Mouse (Mus musculus): ENCODE measurements around the gene Vsig10l. TPM values are rescaled to one million over a fixed set of nuclear protein-coding genes. Genes with fewer than 3 reads are reported as not detected.

Vsig10l gene
- polyA plus RNA-seq, 1 experiment from 2014 or later, result 5.0 TPM

DNA sequence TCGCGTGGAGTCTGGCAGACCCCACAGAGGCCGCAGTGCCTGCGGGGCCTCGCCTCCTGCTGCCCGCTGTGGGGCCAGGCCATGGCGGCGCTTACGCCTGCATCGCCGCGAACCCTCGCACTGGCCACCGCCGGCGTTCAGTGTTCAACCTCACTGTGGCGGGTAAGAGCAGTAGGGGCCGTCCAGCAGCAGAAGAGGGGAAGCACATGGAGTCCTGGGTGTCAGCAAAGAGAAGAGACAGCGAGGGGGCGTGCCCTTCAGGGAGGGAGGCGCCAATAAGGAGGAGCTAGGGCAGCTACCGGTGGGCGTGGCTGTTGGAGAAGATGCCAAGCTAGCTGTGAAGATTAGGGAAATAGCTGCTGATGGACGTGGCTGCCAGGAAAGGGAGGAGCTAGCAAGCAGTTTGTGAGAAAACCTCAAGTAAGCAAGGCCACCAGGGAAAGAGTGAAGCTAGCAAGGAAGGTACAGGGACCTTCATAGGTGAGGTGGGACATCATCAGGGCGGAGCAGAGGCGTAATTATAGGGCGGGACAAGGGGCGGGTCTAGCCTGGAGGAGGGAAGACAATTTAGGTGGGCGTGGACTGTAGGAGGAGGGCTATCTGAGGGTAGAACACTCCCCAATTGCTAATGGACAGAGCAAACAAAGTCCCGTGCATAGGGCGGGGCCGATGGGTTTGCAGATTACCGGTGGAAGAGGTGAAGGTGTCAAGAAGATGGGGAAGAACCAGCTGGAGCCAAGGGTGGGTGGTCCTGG lies 2.6 kb downstream of the Vsig10l start:
- under 1% methylated on average over 32 of the region's 33 CpGs for WGBS
- ATAC-seq (ENCODE audit: low FRiP score), result peak; percentile 84
- H3K4me2 ChIP-seq, result peak overlapping the region; percentile 85

DNA sequence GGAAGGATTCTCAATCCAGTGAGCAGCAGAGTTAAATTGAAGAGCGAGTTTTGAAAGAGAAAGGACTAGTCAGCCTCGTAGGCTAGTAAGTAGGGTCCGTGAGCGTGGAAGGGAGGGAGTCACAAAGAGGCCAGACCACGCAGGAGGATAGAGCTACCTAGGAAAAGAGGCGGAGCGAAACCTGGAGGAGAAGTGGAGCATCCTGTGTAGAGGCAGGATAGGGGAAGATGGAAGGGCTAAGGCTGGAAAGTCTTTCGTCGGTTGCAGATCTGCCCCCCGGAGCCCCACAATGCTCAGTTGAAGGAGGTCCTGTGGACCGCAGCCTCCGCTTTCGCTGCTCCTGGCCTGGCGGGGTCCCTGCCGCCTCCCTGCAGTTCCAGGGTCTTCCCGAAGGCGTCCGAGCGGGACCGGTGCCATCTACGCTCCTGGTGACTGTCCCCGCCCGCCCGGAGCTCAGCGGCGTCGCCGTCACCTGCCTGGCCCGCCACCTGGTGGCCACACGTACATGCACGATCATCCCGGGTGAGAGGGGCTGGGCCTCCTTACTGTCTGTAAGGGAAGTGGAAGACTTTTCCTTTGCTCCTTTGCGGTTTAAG lies 3.2 kb downstream of the Vsig10l start:
- Histone ChIP-seq H3K27ac (no peak overlapping the region), H3K9ac (peak overlapping the region; percentile 40), H3K9me3 (no peaks in the 10 kb centered on the region), H3K36me3 (replicated peaks) (no peaks in the 10 kb centered on the region), H3K4me1 (peaks cover 18% of the 10 kb centered on the region), H3K27me3 (peaks cover 27% of the 10 kb centered on the region), H3K4me2 (peak overlapping the region; percentile 85), H3K4me3 (replicated peaks) (peak overlapping the region; percentile 46)
- ATAC-seq (ENCODE audit: low FRiP score), result peak; percentile 75
- WGBS, result under 1% methylated on average over 33 of the region's 33 CpGs

More for the DNA sequence above, 2.6 kb downstream of the Vsig10l start:
- Histone ChIP-seq H3K4me3 (replicated peaks) (peak overlapping the region; percentile 46), H3K9ac (peak overlapping the region; percentile 47), H3K9me3 (no peaks in the 10 kb centered on the region), H3K27me3 (peaks cover 27% of the 10 kb centered on the region), H3K4me1 (peaks cover 18% of the 10 kb centered on the region), H3K27ac (no peak overlapping the region), H3K36me3 (replicated peaks) (no peaks in the 10 kb centered on the region)

DNA sequence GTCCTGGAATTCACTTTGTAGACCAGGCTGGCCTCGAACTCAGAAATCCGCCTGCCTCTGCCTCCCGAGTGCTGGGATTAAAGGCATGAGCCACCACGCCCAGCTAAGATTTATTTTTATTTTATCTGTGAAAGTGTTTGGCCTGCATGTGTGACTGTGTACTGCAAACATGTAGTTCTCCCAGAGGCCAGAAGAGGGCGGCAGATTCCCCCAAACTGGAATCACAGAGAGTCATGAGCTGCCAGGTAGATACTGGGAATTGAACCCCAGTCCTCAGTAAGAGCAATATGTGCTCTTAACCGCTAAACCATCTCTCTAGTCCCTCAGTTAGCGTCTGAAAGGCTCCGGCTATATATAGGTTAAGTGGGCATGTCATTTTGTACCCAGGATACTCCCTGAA lies 7.4 kb downstream of the Vsig10l start:
- no peak overlapping the region for H3K4me3 ChIP-seq (replicated peaks)
- 40% methylated on average over 8 of the region's 8 CpGs for WGBS
- ATAC-seq (ENCODE audit: low FRiP score), result no peak

DNA sequence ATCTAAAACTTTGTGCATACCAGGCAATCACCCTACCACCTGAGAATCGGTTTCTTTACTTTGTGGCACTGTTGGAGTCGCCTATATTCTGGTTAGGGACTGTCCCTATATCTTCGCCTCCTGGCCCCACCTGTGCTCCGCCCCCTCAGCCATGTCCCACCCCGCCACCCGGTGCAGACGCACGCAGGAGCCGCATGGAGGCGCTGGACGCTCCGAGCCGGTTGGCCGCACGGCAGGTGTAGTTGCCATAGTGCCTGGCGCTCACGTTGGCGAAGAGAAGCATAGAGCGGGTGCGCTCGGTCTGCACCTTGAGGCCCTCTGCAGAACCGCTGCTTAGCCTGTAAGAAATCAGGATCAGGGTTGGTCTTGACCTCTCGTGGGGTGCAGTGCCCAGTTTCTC lies 12.8 kb downstream of the Vsig10l start:
- ATAC-seq (ENCODE audit: low FRiP score), result no peak
- H3K27me3 ChIP-seq, result peaks cover 47% of the 10 kb centered on the region
- 17% methylated on average over 23 of the region's 23 CpGs for WGBS

More for the DNA sequence above, 7.4 kb downstream of the Vsig10l start:
- H3K9ac ChIP-seq, result no peak overlapping the region
- peaks cover 10% of the 10 kb centered on the region for H3K4me1 ChIP-seq
- H3K36me3 ChIP-seq (replicated peaks), result peaks cover 4% of the 10 kb centered on the region; the same call in 1 of the 2 replicates
- no peak overlapping the region for H3K4me2 ChIP-seq
- H3K27ac ChIP-seq, result no peak overlapping the region
- H3K9me3 ChIP-seq, result no peaks in the 10 kb centered on the region
- H3K27me3 ChIP-seq, result peaks cover 7% of the 10 kb centered on the region

DNA sequence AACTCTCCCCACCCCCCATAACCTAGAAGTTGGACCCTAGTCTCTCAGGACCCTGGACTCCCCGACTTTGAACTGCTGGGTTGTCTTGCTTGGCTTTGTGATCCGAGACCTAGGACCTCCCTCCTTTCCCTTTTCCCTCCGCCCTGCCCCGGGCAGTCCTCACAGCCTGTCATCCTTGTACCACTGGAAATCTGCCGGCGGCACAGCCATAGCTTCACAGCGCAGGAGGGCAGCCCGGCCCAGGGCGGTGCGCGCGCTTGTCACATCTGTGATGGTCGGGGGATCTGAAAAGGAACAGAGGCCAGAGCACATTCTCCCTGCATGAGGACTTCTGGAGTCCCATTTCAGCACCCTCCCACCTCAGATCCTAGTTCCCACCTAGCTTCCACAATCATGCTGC lies 13.4 kb downstream of the Vsig10l start:
- Histone ChIP-seq H3K36me3 (replicated peaks) (peaks cover 17% of the 10 kb centered on the region), H3K4me3 (replicated peaks) (no peak overlapping the region), H3K9ac (no peak overlapping the region), H3K9me3 (no peaks in the 10 kb centered on the region), H3K27ac (no peak overlapping the region), H3K27me3 (peaks cover 48% of the 10 kb centered on the region), H3K4me2 (no peak overlapping the region), H3K4me1 (peaks cover 11% of the 10 kb centered on the region)
- 5% methylated on average over 13 of the region's 13 CpGs for WGBS
- ATAC-seq (ENCODE audit: low FRiP score), result peak; percentile 24; the same call in 1 of the 2 replicates

More for the DNA sequence above, 12.8 kb downstream of the Vsig10l start:
- Histone ChIP-seq H3K4me1 (peaks cover 11% of the 10 kb centered on the region), H3K9me3 (no peaks in the 10 kb centered on the region), H3K4me3 (replicated peaks) (no peak overlapping the region), H3K4me2 (no peak overlapping the region), H3K36me3 (replicated peaks) (peaks cover 17% of the 10 kb centered on the region), H3K9ac (no peak overlapping the region), H3K27ac (no peak overlapping the region)

DNA sequence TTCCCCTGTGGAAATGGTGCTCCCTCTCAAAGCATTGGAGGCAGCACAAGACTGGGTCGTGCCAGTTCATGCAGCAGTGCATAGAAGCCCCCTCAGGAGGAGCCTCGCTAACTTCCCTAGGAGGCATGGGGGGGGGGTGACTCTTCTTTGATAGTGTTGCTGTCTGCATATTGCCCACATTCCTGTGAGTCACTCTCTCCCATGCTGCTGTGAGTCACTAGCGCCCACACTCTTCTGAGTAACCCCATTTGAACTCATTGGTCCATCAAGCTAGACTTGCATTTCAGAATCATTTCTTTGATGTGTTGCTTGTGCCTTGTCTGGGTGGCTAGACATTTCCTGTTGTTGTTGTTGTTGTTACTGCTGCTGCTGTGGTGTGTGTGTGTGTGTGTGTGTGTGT lies 18.2 kb downstream of the Vsig10l start:
- Histone ChIP-seq H3K9me3 (no peaks in the 10 kb centered on the region), H3K9ac (no peak overlapping the region), H3K4me1 (peaks cover 31% of the 10 kb centered on the region), H3K27me3 (peaks cover 37% of the 10 kb centered on the region), H3K4me3 (replicated peaks) (no peak overlapping the region), H3K36me3 (replicated peaks) (peaks cover 7% of the 10 kb centered on the region), H3K4me2 (no peak overlapping the region), H3K27ac (no peak overlapping the region)
- ATAC-seq (ENCODE audit: low FRiP score), result no peak
- 71% methylated on average over 3 of the region's 3 CpGs for WGBS

DNA sequence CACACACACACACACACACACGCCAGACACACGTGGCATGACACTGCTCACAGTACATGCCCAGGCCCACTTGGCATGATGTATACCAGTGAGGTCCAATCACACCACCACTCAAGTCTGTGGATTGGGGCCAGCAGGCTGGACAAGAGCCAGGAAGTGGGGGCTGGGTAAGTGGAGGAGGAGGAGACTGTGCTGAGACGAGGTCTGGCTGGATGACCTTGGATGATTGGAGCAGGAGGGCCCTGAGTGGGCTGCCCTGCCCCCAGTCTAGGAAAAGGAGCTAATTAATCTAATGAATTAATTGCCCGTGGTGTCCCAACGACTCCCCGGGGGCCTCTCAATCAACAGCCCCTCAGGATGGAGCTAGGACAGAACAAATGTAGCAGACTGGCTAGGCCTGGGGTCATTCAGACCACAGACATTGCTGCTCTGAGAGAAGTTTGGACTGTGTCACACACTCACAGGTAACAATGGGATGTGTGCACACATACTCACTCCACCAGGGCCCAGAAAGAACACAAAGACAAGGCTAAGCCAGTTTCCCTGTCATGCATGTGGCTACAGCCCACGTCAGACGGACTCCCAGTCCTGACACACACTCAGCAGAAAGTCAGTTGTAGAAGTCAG lies 19.3 kb downstream of the Vsig10l start:
- Histone ChIP-seq H3K4me2 (no peak overlapping the region), H3K27ac (no peak overlapping the region), H3K9ac (no peak overlapping the region), H3K4me1 (peaks cover 24% of the 10 kb centered on the region), H3K36me3 (replicated peaks) (peaks cover 7% of the 10 kb centered on the region), H3K9me3 (no peaks in the 10 kb centered on the region), H3K27me3 (peaks cover 26% of the 10 kb centered on the region), H3K4me3 (replicated peaks) (no peak overlapping the region)
- peak; percentile 51 for ATAC-seq (ENCODE audit: low FRiP score)
- WGBS, result 46% methylated on average over 8 of the region's 8 CpGs

DNA sequence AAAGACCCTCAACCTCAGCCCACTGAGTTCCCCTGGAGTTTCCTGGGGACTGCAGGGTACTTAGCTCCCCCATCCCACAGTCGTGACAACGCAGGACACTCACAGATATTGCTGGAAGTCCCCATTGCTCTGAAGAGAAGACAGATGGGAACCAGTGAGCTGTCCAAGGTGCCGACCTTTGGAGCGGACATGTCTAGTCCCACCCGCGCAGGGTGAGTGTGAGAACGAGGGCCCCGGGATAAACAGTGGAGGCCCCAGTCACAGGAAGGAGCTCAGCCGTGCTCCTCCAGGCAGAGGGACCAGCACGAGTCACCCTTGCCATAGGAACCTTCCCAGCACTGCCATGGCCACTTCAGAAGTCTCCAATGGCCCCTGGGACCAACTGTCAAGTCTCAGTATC lies 20.3 kb downstream of the Vsig10l start:
- Histone ChIP-seq H3K4me1 (peaks cover 25% of the 10 kb centered on the region), H3K27ac (no peak overlapping the region), H3K36me3 (replicated peaks) (peaks cover 7% of the 10 kb centered on the region), H3K4me2 (no peak overlapping the region), H3K4me3 (replicated peaks) (no peak overlapping the region), H3K27me3 (peaks cover 16% of the 10 kb centered on the region), H3K9me3 (no peaks in the 10 kb centered on the region), H3K9ac (no peak overlapping the region)
- ATAC-seq (ENCODE audit: low FRiP score), result no peak
- WGBS, result 22% methylated on average over 10 of the region's 10 CpGs

DNA sequence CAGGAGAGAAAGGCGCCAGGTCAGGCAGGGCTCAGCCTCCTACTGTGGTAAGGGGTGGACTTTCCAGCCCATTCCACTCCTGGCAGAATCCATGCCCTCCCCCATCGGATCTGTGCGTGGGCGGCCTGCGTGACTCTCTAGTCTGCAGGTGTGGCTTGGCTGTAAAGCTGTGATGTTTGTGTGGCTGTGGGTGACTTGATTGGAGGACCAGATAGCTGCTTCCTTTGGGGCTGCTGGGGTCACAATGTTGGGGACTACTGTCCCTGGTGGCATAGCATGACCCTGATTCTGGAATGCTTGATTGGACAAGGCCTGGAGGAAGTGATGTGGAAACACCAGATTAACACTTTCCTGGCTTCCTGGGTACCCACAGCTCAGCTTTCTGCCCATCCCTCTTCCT lies 25.7 kb downstream of the Vsig10l start:
- WGBS, result 45% methylated on average over 5 of the region's 5 CpGs
- H3K36me3 ChIP-seq (replicated peaks), result no peaks in the 10 kb centered on the region
- no peaks in the 10 kb centered on the region for H3K27me3 ChIP-seq
- peaks cover 22% of the 10 kb centered on the region for H3K4me1 ChIP-seq
- no peak for ATAC-seq (ENCODE audit: low FRiP score)
- no peak overlapping the region for H3K27ac ChIP-seq
- H3K4me2 ChIP-seq, result peak overlapping the region; percentile 77
- H3K9me3 ChIP-seq, result no peaks in the 10 kb centered on the region
- peak overlapping the region; percentile 69 for H3K4me3 ChIP-seq (replicated peaks)
- peak overlapping the region; percentile 93; the same call in 1 of the 2 replicates for H3K9ac ChIP-seq

DNA sequence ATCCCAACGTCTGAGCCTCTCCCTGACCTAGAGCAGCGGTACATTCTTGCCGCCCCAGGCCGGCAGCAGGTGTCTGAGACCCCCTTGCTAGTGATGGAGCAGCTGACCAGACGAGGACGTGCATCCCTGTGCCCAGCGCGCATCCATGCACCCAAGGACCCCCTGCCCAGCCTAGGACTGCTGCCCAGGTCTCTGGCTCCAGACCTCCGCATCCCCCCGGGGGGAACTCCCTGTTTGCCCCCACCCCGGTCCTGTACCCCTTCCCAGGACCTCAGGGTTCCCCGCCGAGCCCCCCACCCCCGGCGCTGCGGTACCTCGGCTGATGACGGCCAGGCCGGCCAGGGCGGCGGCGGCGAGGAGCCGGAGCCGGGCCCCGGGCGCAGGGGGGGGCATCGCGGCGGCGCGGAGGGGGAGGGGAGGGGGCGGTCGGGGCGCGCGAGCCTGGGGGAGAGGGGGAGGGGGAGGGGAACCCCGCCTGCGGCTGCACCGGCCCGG lies 26.7 kb downstream of the Vsig10l start, which contains the start of gene Iglon5:
Iglon5 (minus strand) TSS at position 445 of the 495 bp plus-strand sequence.
- Histone ChIP-seq H3K9me3 (no peaks in the 10 kb centered on the region), H3K4me3 (replicated peaks) (peak within 1 kb of the TSS; percentile 69)
- 2% methylated on average over 16 of the region's 41 CpGs for WGBS

DNA sequence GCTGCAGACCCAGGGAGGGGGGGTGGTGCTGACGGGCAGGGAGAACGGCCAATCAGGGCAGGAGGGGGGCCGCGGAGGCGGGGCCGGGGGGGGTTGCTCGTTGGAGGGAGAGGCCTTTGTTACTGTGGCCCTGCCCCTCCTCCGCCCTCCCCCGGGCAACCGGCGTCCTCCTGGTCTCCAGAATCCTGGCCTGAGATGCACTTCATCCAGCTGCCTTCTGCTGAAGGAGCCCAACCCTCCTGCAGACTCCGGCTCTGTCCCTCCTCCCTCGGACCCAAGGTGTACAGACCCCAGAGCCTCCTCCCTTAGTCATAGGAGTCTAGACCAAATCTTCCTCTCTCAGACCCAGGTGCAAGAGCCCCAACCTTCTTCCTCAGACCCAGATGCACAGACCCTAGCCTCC lies 27.2 kb downstream of the Vsig10l start:
- Histone ChIP-seq H3K4me3 (replicated peaks) (peak overlapping the region; percentile 69), H3K9ac (peak overlapping the region; percentile 93), H3K4me1 (peaks cover 22% of the 10 kb centered on the region), H3K9me3 (no peaks in the 10 kb centered on the region), H3K4me2 (peak overlapping the region; percentile 77), H3K36me3 (replicated peaks) (no peaks in the 10 kb centered on the region), H3K27me3 (no peaks in the 10 kb centered on the region), H3K27ac (peak overlapping the region; percentile 86)
- peak; percentile 90 for ATAC-seq (ENCODE audit: low FRiP score)
- WGBS, result under 1% methylated on average over 12 of the region's 13 CpGs

More for the DNA sequence above, 26.7 kb downstream of the Vsig10l start, which contains the start of gene Iglon5:
- no peaks in the 10 kb centered on the region for H3K27me3 ChIP-seq
- H3K4me1 ChIP-seq, result peaks cover 22% of the 10 kb centered on the region
- peak within 1 kb of the TSS; percentile 77 for H3K4me2 ChIP-seq
- H3K9ac ChIP-seq, result peak within 1 kb of the TSS; percentile 93
- no peaks in the 10 kb centered on the region for H3K36me3 ChIP-seq (replicated peaks)
- peak; percentile 69 for ATAC-seq (ENCODE audit: low FRiP score)
- peak within 1 kb of the TSS; percentile 86 for H3K27ac ChIP-seq

DNA sequence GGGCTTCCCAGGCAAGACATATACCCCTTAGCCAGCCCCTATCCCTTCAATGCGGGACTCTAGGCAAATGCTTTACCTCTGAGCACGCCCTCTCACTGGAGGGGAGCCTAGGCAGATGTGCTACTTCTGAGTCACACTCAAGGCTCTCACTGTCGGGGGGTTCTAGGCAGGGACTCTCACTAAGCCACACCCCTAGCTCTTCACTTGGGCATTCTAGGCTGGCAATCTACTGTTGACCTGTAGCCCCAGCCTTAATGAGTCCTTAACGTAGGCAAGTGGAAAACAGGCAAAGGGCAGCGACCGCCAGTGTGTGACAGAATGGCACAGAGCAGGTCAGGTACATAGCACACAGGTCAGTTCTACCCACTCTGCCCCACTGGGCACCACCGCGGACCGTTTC lies 27.9 kb downstream of the Vsig10l start:
- Histone ChIP-seq H3K4me1 (peaks cover 22% of the 10 kb centered on the region), H3K27me3 (peaks cover 3% of the 10 kb centered on the region), H3K9ac (0 out of 2 replicates have a peak overlapping the region, but pooled peaks have one; percentile 93), H3K4me3 (replicated peaks) (0 out of 2 replicates have a peak overlapping the region, but pooled peaks have one; percentile 69), H3K27ac (no peak overlapping the region), H3K4me2 (peak overlapping the region; percentile 77), H3K36me3 (replicated peaks) (no peaks in the 10 kb centered on the region), H3K9me3 (no peaks in the 10 kb centered on the region)
- 75% methylated on average over 9 of the region's 9 CpGs for WGBS
- ATAC-seq (ENCODE audit: low FRiP score), result 0 out of 2 replicates have a peak, but pooled peaks have one; percentile 15
